ENCODE assay signal across 8 mouse cellular contexts in the genomic region with DNA sequence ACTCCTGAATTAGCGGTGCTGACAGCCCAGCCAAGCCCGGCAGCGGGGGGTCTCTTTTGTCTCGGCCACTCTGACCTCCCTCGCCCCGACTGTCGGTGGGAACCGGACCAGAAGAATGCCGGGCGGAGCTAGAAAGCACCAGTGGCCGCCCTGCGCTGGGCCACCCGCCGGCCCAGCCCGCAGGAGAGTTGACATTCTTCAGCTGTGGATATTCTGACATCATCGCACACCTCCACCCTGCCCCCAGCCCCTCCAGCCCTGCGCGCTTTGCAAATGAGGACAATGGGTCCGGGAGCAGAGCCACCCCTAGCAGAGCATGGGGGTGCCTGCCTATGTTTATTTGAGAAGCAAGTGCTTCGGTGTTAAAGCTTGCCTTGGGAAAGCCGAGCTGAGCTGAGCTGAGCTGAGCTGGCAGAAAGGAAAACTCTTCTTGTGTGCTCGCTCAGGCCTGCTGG.
DNase-seq lines count a peak whose midpoint lies in the region; ATAC-seq and TF ChIP-seq lines count a peak whose summit lies in the region.

No protein-coding gene starts in this region.

- no peak overlapping the region for H3K9ac ChIP-seq in heart, embryonic 14.5 days (ENCODE audit: low read length)
- no peak overlapping the region for H3K9ac ChIP-seq in heart, adult 2 months (ENCODE audit: low read depth, low read length)
- H3K9ac ChIP-seq in embryonic facial prominence, embryonic 11.5 days (replicated peaks; ENCODE audit: low read length): no peak overlapping the region
- no peak overlapping the region for H3K9ac ChIP-seq in kidney, postnatal 0 days (ENCODE audit: low read depth, low read length)
- peak overlapping the region; percentile 51 for H3K9ac ChIP-seq in midbrain, embryonic 16.5 days (ENCODE audit: low read depth, low read length)

- peak overlapping the region; percentile 61 for H3K4me2 ChIP-seq in heart, embryonic 14.5 days (ENCODE audit: low read length)
- H3K4me2 ChIP-seq in embryonic facial prominence, embryonic 11.5 days (ENCODE audit: low read depth, low read length): peak overlapping the region; percentile 36
- peak overlapping the region; percentile 40 for H3K4me2 ChIP-seq in kidney, postnatal 0 days (ENCODE audit: low read length)
- peak overlapping the region; percentile 50 for H3K4me2 ChIP-seq in midbrain, embryonic 16.5 days (ENCODE audit: low read length)

- no peaks in the 10 kb centered on the region for H3K36me3 ChIP-seq in heart, embryonic 14.5 days (ENCODE audit: control insufficient read depth, insufficient read depth, low read length)
- no peaks in the 10 kb centered on the region for H3K36me3 ChIP-seq in heart, adult 2 months (ENCODE audit: control insufficient read depth, insufficient read depth, low read length)
- no peaks in the 10 kb centered on the region for H3K36me3 ChIP-seq in embryonic facial prominence, embryonic 11.5 days (replicated peaks; ENCODE audit: control insufficient read depth, insufficient read depth, low read depth, low read length)
- no peaks in the 10 kb centered on the region for H3K36me3 ChIP-seq in kidney, postnatal 0 days (ENCODE audit: insufficient read depth, low read length)
- H3K36me3 ChIP-seq in midbrain, embryonic 16.5 days (ENCODE audit: control insufficient read depth, insufficient read depth, low read length): no peaks in the 10 kb centered on the region

- TF ChIP-seq EP300 in heart, adult 2 months (IDR thresholded peaks at IDR 0.05; ENCODE audit: insufficient read depth, low read depth, low read length): no peak

- no peak for ATAC-seq in heart, embryonic 14.5 days (ENCODE audit: insufficient number of reproducible peaks, insufficient read depth, low FRiP score, low read depth)
- peak; percentile 74; the same call in 1 of the 2 replicates for ATAC-seq in embryonic facial prominence, embryonic 11.5 days (replicated peaks; ENCODE audit: insufficient number of reproducible peaks, low FRiP score, low TSS enrichment, low read depth)
- ATAC-seq in kidney, postnatal 0 days (replicated peaks; ENCODE audit: low FRiP score, low read depth): peak; percentile 40; the same call in 1 of the 2 replicates
- ATAC-seq in midbrain, embryonic 16.5 days: peak; percentile 62
- ATAC-seq in megakaryocyte, adult 5-6 weeks (ENCODE audit: poor library complexity, severe bottlenecking): no peak
- ATAC-seq in CD4-positive, CD25-positive, alpha-beta regulatory T cell, adult 4 months: no peak

- no peaks in the 10 kb centered on the region for H3K9me3 ChIP-seq in heart, embryonic 14.5 days (ENCODE audit: control insufficient read depth, low read length)
- H3K9me3 ChIP-seq in embryonic facial prominence, embryonic 11.5 days (replicated peaks; ENCODE audit: control insufficient read depth, low read length): no peaks in the 10 kb centered on the region
- H3K9me3 ChIP-seq in kidney, postnatal 0 days (replicated peaks; ENCODE audit: low read length): no peaks in the 10 kb centered on the region
- H3K9me3 ChIP-seq in midbrain, embryonic 16.5 days (replicated peaks; ENCODE audit: control insufficient read depth, low read length, poor library complexity, severe bottlenecking): no peaks in the 10 kb centered on the region

- no peak overlapping the region for H3K27ac ChIP-seq in heart, embryonic 14.5 days (replicated peaks in 1 of 2; ENCODE audit: control insufficient read depth in 1 of 2, insufficient read depth in 1 of 2, low read depth in 2 of 2, low read length in 2 of 2)
- no peak overlapping the region for H3K27ac ChIP-seq in heart, adult 2 months
- H3K27ac ChIP-seq in embryonic facial prominence, embryonic 11.5 days (replicated peaks; ENCODE audit: low read depth, low read length): no peak overlapping the region
- no peak overlapping the region for H3K27ac ChIP-seq in kidney, postnatal 0 days
- peak overlapping the region; percentile 6; the same call in 1 of the 2 replicates for H3K27ac ChIP-seq in midbrain, embryonic 16.5 days (ENCODE audit: low read length)

- peaks cover 87% of the 10 kb centered on the region for H3K27me3 ChIP-seq in heart, embryonic 14.5 days (ENCODE audit: control insufficient read depth, insufficient read depth, low read length)
- peaks cover 15% of the 10 kb centered on the region for H3K27me3 ChIP-seq in heart, adult 2 months (ENCODE audit: control insufficient read depth, insufficient read depth, low read length)
- peaks cover 46% of the 10 kb centered on the region for H3K27me3 ChIP-seq in embryonic facial prominence, embryonic 11.5 days (ENCODE audit: control insufficient read depth, insufficient read depth, low read length)
- H3K27me3 ChIP-seq in kidney, postnatal 0 days (ENCODE audit: insufficient read depth, low read length): peaks cover 46% of the 10 kb centered on the region
- peaks cover 3% of the 10 kb centered on the region for H3K27me3 ChIP-seq in midbrain, embryonic 16.5 days (ENCODE audit: control insufficient read depth, insufficient read depth, low read depth, low read length)

- no peak for TF ChIP-seq POLR2A in heart, adult 2 months (IDR thresholded peaks at IDR 0.05; ENCODE audit: insufficient read depth, low read depth, low read length)

- TF ChIP-seq CTCF in heart, adult 2 months (IDR thresholded peaks at IDR 0.05): no peak
- no peak for TF ChIP-seq CTCF in kidney, postnatal 0 days (IDR thresholded peaks at IDR 0.05; ENCODE audit: low read depth)

- under 1% methylated on average over 22 of the region's 22 CpGs for WGBS in heart, embryonic 14.5 days
- 1% methylated on average over 22 of the region's 22 CpGs for WGBS in heart, adult 2 months
- under 1% methylated on average over 22 of the region's 22 CpGs for WGBS in embryonic facial prominence, embryonic 11.5 days
- under 1% methylated on average over 22 of the region's 22 CpGs for WGBS in kidney, postnatal 0 days
- WGBS in midbrain, embryonic 16.5 days: under 1% methylated on average over 22 of the region's 22 CpGs

- H3K4me1 ChIP-seq in heart, embryonic 14.5 days (ENCODE audit: control insufficient read depth in 2 of 2, insufficient read depth in 2 of 2, low read length in 2 of 2): peaks cover 0 to 7% of the 10 kb centered on the region in 2 experiments; a peak in 1 of 4 replicates
- no peaks in the 10 kb centered on the region for H3K4me1 ChIP-seq in heart, adult 2 months (ENCODE audit: control insufficient read depth, insufficient read depth, low read length)
- H3K4me1 ChIP-seq in embryonic facial prominence, embryonic 11.5 days (ENCODE audit: control insufficient read depth, insufficient read depth, low read length): peaks cover 2% of the 10 kb centered on the region; the same call in 1 of the 2 replicates
- H3K4me1 ChIP-seq in kidney, postnatal 0 days (replicated peaks; ENCODE audit: insufficient read depth, low read length): no peaks in the 10 kb centered on the region
- H3K4me1 ChIP-seq in midbrain, embryonic 16.5 days (ENCODE audit: control insufficient read depth, insufficient read depth, low read length): peaks cover 10% of the 10 kb centered on the region

- H3K4me3 ChIP-seq in heart, embryonic 14.5 days (ENCODE audit: control insufficient read depth in 1 of 2, insufficient read depth in 1 of 2, low read depth in 1 of 2, low read length in 2 of 2): peak overlapping the region; percentile 21 to 26
- no peak overlapping the region for H3K4me3 ChIP-seq in heart, adult 2 months
- no peak overlapping the region for H3K4me3 ChIP-seq in embryonic facial prominence, embryonic 11.5 days (ENCODE audit: low read depth, low read length)
- no peak overlapping the region; the same call in 1 of the 2 replicates for H3K4me3 ChIP-seq in kidney, postnatal 0 days (replicated peaks; ENCODE audit: low read depth, low read length)
- peak overlapping the region; percentile 29 for H3K4me3 ChIP-seq in midbrain, embryonic 16.5 days (ENCODE audit: low read depth, low read length)

- H3K79me2 ChIP-seq in heart, adult 2 months (replicated peaks; ENCODE audit: control insufficient read depth, insufficient read depth, low read length): no peaks in the 10 kb centered on the region

- no peak for DNase-seq in heart, adult 2 months
- DNase-seq in embryonic facial prominence, embryonic 11.5 days (ENCODE audit: low spot score): peak; percentile 45
- DNase-seq in kidney, postnatal 0 days (ENCODE audit: low spot score): no peak
- DNase-seq in frontal cortex, postnatal 14 days (ENCODE audit: low spot score in 2 of 2): no peak

- intact Hi-C loops in heart, adult 2 months (cut with DNase I): no loop called here

Comparison
In these comparisons a context has a peak if more than half of its experiments do, and no peak if none do; other contexts are left out.
1. H3K4me3 ChIP-seq: peak in heart, embryonic 14.5 days (2 of 2) and midbrain, embryonic 16.5 days (single experiment); none in heart, adult 2 months (single experiment), embryonic facial prominence, embryonic 11.5 days (single experiment) and kidney, postnatal 0 days (single experiment).
2. ATAC-seq: peak in embryonic facial prominence, embryonic 11.5 days (single experiment), kidney, postnatal 0 days (single experiment) and midbrain, embryonic 16.5 days (single experiment); none in heart, embryonic 14.5 days (single experiment), megakaryocyte, adult 5-6 weeks (single experiment) and CD4-positive, CD25-positive, alpha-beta regulatory T cell, adult 4 months (single experiment).
3. Peak in every context shown above with its lines, with median percentiles within 50 percentile points of each other: H3K4me2 ChIP-seq.